Mouse (Mus musculus): ENCODE results near the gene Gipc1. TPM values are rescaled to one million over a fixed set of nuclear protein-coding genes. Genes with fewer than 3 reads are reported as not detected.

The Gipc1 gene
- 100 and 131 TPM in 2 replicates for polyA plus RNA-seq (2012; rRNA removed)

DNA sequence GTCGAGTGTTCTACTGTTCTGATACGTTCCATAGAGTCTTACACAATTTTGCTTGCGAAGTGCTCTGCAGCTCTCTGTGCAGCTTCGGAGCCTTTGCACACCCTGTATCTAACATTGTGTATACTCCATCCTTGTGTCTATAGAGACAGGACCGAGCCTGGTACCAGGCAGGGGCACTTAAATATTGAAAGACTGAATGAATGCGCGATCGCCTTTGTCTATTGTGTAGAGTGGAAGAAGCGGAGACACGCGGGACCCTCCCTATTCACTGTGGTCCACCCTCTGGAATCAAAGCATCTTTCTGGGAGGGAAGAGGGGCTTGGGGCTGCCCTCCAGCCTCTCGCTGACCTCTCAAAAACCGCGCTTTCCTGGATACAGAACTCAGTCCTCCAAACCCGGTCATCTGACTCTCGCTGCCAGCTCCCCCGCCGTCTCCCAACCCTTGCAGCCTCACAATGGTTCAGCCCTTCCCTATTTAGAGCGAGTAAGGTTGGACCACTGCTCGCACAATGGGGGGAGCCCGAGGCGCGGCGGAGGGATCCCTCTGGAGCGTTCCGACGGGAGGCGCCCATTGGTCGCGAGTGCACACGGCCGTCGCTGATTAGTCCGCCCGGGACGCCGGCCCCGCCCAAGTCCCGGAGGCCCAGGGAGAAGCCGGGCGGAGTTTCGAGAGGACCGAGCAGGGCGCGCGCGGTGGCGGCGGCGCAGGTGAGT is at the start of gene Gipc1:
Gene Gipc1 (plus strand): TSS at position 648 of the 714 bp plus-strand sequence.

DNA sequence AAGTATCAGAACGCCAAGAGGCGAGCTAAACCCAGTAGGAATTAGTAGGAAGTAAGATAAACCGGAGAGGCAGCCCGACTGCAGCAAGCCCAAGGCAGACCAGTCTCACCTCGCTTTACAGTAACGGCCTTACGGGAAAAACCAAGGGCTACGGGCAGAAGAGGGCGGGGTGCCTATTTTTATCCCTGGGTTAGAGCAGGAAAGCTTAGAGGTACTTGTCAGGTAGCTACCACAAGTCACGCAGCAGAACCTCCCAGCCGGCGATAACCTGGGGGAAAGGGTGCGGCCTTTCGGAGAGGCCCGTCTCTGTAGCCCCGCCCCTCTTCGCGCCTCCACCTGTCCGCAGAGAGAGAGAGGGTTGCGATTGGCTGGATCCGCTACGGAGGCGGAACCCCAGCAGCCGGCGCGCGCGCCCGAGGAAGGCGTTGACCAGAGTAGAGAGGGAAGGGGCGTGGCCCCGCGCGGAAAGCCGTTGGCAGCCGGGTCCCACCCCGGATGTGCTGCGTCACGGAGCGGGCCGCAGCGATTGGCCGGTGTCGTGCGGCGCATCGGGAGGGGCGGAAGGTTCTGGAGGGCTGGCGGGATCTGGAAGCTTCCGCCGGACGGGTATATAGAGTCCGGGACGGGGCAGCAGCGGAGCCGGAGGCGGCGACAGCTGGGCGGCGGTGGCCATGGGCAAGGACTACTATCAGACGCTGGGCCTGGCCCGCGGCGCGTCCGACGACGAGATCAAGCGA is 44.6 kb upstream of the Gipc1 start, which contains the start of the genes Tecr and Dnajb1:
Gene Tecr (minus strand): TSS at position 311 of the 737 bp plus-strand sequence.
Gene Dnajb1 (plus strand): TSS at position 533 of the 737 bp plus-strand sequence.

GRCm38 (mm10) chr8:83665969-83666865 is 13.7 kb downstream of the Gipc1 start, which contains the start of gene Ptger1:
Ptger1 (plus strand) TSS chr8:83666678.

DNA sequence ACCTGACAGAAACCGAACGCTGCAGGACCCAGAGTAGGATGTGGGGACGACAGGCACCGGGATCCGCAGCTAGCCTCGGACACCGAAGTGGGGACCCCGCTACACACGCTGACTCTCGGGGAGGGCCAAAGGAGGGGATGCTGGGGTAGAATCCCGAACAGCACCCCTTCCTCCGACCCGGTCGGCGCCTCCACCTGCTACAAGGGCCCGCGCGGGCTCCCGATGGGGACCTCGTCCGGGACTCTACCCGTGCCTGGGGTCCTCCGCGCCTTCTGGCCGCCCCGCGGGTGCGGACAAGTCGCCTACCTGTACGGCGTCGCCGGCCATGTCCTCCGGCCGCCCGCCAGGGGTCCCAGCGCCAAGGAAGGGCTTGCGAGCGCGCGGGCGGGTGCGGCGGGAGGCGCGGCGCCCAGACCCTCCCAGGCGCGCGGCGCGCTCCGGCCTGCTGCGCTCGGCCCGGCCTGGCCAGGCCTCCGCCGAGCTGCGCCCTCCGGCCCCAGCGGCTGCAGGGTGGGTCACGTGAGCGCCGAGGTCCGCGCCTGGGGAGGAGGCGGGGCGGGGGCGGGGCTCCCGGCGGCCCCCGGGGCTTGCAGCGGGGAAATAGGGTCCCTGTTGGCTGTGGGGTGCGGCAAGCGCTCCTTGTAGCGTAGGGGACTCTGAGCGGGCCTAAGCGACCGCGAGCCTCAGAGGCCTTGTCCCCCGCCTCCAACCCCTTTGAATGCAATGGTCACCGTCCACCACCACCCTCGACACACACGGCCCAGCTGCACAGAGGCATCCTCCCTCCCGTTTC is 46.4 kb downstream of the Gipc1 start, which contains the start of gene Pkn1:
Gene Pkn1 (minus strand): TSS at position 519 of the 793 bp plus-strand sequence.

Other genes starting within 250 kb of the Gipc1 start
- gene Scoc, start 194.3 kb upstream of the Gipc1 start, polyA plus RNA-seq (2012; rRNA removed) = 102 and 133 TPM in 2 replicates
- gene Olfr370, start 116.9 kb upstream of the Gipc1 start, polyA plus RNA-seq (2012; rRNA removed) = not detected in 2 replicates
- 266 and 476 TPM in 2 replicates for gene Ndufb7, start 86.0 kb upstream of the Gipc1 start, polyA plus RNA-seq (2012; rRNA removed)
- gene Tecr, start 44.7 kb upstream of the Gipc1 start, polyA plus RNA-seq (2012; rRNA removed) = 381 and 553 TPM in 2 replicates
- 34.4 and 39.8 TPM in 2 replicates for gene Dnajb1, start 44.5 kb upstream of the Gipc1 start, polyA plus RNA-seq (2012; rRNA removed)
- 0.71 and 0.99 TPM in 2 replicates for gene Ptger1, start 14.0 kb downstream of the Gipc1 start, polyA plus RNA-seq (2012; rRNA removed)
- 41.9 and 54.5 TPM in 2 replicates for gene Pkn1, start 46.5 kb downstream of the Gipc1 start, polyA plus RNA-seq (2012; rRNA removed)
- gene Ddx39, start 62.5 kb downstream of the Gipc1 start, polyA plus RNA-seq (2012; rRNA removed) = 134 and 140 TPM in 2 replicates
- gene Adgre5, start 88.6 kb downstream of the Gipc1 start, polyA plus RNA-seq (2012; rRNA removed) = 15.5 and 29.8 TPM in 2 replicates
- 92.0 and 127 TPM in 2 replicates for gene Adgrl1, start 247.4 kb downstream of the Gipc1 start, polyA plus RNA-seq (2012; rRNA removed)

Data from central nervous system, embryonic 11.5 days (tissue).